Mouse (Mus musculus) left cerebral cortex, adult 9 months (tissue): ENCODE data around the gene Als2cl.

Experiments
- DNase-seq, 2 experiments: peaks; one replicate each; pipeline ENCODE4 v3.0.0; 2022; ENCODE audit warnings: low spot score in 2 of 2

Als2cl gene

DNA sequence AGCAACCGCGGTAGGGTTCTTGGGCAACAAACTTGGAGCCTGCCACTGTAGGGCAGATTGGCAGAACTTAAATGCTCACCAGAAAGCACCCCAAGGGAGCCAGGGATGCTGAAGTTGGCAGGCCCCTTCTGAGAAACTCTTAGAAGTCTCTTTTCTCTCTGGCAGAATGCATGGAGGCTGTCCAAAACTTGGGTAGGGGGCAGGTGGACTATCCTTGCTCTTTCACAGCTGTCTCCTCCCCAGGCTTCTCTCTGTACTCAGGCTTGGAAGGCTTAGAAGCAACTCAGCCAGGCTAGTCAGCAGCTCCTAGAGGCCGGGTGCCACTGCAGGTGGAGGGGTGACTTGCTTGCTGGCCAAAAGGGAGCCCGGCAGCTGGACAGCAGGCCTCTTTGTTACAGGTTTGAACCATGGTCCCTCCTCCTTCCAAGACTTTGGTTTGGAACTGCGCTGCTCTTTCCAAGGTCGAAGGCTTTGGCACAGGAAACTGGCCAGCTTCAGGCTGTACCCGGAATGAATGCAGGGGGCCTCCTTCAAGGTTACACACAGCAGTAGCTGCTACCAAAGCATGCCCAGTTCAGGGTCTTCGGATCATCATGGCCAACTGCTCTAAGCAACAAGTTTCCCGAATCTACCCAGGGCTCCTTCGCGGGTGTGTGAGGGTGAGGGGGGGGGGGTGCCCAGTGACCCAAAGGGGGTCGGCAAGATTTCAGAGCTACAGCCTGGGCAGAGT lies at the start of gene Als2cl:
Gene Als2cl (plus strand): TSS at position 680 of the 730 bp plus-strand sequence.
- DNase-seq = peak in 1 of 2 experiments; percentile 48

- DNase-seq = no peak
These were observed 46.6 kb upstream of the Als2cl start for GRCm38 (mm10) chr9:110833021-110833420.

DNA sequence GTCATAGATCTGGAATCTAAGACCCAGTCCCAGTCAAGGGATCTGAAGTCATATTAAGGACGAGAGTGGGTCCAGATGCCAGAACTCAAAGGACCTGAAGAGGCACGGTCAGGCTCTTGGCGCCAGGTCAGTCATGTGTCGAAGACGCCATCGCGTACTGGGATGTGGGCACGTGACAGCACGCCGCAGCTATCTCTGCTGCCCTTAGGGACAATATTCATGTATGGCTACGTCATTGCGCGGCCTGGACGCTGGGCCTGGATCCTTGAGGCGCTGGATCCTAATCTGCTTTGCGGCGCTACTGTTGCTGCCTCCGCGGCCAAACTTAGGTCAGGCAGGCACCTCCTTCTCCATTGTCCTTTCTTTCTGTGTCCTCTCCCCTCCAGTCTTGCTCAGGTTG lies 45.3 kb upstream of the Als2cl start, which contains the start of gene Prss45:
Gene Prss45 (plus strand): TSS at position 178 of the 400 bp plus-strand sequence.
- DNase-seq = no peak

- no peak for DNase-seq
These were observed 44.7 kb upstream of the Als2cl start for GRCm38 (mm10) chr9:110834961-110835360.

GRCm38 (mm10) chr9:110836112-110836511 lies 43.6 kb upstream of the Als2cl start:
- peak; percentile 5 to 10 for DNase-seq

GRCm38 (mm10) chr9:110840905-110841304 lies 38.8 kb upstream of the Als2cl start:
- no peak for DNase-seq

- DNase-seq = no peak
These were observed 38.2 kb upstream of the Als2cl start for GRCm38 (mm10) chr9:110841438-110841837.

DNA sequence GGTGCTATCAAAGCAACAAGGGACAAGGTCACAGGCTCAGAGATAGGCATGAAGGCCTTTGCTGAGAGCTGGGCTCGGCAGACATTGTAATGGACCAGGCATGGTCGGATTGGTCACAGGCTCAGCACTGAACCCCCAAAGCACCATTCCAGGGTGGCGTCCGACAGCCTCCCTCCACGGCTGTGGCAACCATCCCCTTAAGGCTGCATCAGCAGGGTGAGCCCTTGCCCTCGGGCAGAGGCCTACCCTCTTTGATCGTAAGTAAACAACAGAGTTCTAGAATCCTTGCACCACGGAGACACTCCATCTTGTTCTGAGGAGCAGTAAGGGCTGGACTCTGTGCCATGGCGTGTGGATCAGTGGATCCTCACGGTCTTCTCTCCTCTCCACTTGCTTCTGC lies 35.5 kb upstream of the Als2cl start, which contains the start of gene Prss46:
Gene Prss46 (plus strand): TSS at position 301 of the 400 bp plus-strand sequence.
- DNase-seq = no peak

GRCm38 (mm10) chr9:110849162-110849561 lies 30.5 kb upstream of the Als2cl start:
- DNase-seq = no peak

GRCm38 (mm10) chr9:110855903-110856302 lies 23.8 kb upstream of the Als2cl start:
- no peak for DNase-seq

DNA sequence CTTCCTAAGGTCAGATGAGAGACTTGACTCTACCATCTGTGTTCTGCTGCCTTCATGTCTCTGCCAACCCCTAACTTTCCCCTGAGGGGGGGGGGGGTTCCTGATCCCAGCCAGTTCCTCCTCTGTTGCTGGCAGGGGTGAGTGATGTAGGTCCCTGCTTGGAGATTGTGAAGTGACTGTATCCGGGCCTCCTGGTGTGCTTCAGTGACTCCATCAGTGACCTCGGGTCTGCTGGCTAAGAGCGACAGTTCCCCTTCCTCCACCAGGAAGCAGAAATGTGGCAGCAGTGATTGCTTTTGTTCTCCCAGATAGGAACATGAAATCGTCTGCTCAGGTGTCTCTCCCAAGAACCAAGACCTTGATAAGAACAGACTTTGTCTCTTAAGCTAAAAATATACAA lies 22.8 kb upstream of the Als2cl start:
- DNase-seq = no peak

GRCm38 (mm10) chr9:110857781-110858472 lies 21.7 kb upstream of the Als2cl start, which contains the start of gene Prss50:
Gene Prss50 (plus strand): TSS chr9:110857967.
- no peak for DNase-seq

GRCm38 (mm10) chr9:110858523-110858922 lies 21.1 kb upstream of the Als2cl start:
- no peak for DNase-seq

DNA sequence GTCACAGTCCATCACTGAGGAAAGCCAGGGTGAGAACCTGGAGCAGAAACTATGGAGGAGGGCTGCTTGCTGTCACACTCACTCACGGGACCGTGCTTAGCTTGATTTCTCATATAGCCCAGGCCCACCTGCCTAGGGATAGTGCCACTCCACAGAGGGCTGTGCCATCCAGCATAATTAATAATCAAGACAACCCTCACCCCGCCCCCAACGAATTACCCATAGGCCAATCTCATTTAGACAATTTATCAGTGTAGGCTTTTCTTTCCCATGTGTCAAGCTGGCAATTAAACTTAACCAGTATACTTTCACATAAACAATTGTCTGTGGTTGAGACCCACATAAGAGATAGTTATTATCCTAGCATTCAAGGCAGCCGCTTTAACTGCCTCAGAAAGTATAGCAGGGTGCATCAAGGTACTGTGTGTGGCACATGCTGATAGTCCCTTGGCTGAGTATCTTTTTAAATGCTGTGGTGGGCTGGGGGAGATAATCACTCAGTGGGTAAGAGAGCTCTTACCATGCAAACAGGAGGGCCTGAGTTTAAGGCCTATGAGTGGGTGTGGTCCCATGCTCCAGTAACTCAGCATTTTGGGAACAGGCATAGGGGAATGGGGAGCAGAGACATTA lies 20.6 kb upstream of the Als2cl start:
- DNase-seq = no peak

DNA sequence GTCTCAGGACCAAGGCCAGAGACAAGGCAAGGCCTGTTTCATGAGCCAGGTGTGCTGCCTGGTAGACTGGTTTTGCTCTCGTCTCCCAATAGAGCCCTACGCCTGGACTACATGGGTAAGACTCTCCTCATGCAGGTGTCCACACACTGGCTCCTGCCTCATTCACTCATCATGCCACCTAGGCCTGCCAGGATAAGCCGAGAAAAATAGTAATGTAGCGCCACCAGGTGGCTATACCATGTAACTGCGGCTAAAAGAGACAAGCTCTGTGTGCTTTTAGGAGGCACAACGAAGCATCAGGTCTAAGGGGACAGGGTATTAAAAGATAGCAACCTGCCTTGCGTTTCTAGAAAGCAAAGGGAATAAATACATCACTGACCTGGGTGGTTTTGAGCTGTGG lies 8.6 kb upstream of the Als2cl start:
- peak in 1 of 2 experiments; percentile 80 for DNase-seq

- DNase-seq = peak in 1 of 2 experiments; percentile 60
These were observed 5.7 kb upstream of the Als2cl start for GRCm38 (mm10) chr9:110873681-110874659.

- no peak for DNase-seq
These were observed 4.9 kb upstream of the Als2cl start for GRCm38 (mm10) chr9:110874660-110875191.

- no peak for DNase-seq
These were observed 4.4 kb upstream of the Als2cl start for GRCm38 (mm10) chr9:110875288-110875695.

DNA sequence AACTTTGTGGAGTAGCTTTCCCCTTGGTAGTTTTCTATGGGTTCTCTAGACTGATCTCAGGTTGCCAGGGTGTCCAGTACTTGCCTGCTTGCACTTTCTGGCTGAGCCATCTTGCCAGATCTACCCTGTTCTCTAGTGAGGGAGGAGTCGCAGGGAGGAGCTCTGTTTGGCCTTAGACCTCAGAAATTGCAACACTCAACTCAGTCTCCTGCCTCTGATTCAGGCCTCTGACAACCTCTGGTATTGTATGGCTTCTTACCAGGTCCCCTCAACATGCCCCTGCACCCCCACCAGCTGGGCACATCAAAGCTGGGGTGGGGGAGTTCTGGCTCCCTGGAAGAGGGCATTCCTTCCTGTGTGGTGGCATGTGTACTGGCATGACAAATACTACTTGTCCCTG lies 2.3 kb upstream of the Als2cl start:
- no peak for DNase-seq

- DNase-seq = no peak
These were observed 1.8 kb upstream of the Als2cl start for GRCm38 (mm10) chr9:110877888-110878287.

DNA sequence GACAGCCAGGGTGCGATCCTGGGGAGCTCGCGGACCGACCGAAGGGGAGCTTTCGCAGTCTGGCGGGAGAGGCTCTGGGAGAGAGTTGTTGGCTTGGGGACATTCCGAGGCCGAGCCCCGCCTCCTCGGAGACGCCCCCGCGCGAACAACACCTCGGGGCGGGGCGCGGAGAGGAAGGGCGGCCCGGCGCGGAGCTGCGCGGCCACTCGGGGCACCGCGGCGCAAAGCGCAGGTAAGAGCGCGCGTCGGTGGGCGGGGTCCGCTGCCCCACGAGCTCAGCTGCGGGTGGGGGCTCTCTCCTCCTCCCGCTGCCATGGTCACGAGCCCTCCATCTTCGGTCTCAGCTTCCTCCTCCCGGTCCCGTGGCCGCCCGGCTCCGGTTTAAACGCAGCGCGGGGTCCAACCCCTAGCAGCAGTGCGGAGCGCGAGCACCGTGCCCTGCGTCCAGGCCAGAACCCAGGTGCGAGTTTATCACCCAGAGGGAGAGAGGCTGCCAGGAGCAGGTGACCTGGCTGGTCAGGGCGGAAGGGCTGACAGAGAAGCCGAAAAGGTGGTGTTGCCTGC lies 410 bp downstream of the Als2cl start, which contains the start of gene Tmie:
Gene Tmie (minus strand): TSS at position 116 of the 564 bp plus-strand sequence.
- DNase-seq = peak in 1 of 2 experiments; percentile 22
